12 mouse cellular contexts compared by ENCODE assay signal in the genomic region with DNA sequence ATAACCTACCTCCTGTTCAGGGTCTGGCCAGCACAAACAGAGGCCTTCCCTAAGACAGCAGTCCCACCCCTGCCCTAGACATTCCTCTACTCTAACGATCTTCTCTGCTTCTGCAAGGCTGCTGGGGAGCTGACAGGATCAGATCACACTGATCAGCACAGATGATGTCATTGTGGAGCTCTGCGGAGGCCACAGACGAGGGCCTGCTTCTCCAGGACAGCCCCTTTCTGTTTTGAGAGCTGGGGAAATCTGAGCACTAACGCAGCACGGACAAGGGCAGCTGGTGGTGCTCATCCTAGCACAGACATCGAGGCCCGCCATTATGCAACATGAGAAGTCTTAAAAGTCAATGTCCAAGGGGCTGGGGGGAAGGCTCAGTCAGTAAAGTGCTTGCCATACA.
A peak's percentile ranks its signal among the peaks of the same experiment; 100 is the strongest.
DNase-seq lines count a peak whose midpoint lies in the region; ATAC-seq and TF ChIP-seq lines count a peak whose summit lies in the region.
"Had no signal": no experiment of that assay in that cellular context is flagged by ENCODE, and none has a peak within 500 bp of the region (broad histone marks: within the 10 kb centered on the region; RNA-seq: fewer than 3 reads in every experiment).

No protein-coding gene starts in this region.

- peak; percentile 16; the same call in 1 of the 2 replicates for ATAC-seq in heart, embryonic 11.5 days (replicated peaks; ENCODE audit: insufficient number of reproducible peaks, low FRiP score, low TSS enrichment)
- ATAC-seq in lung, embryonic 14.5 days (ENCODE audit: insufficient read depth): peak; percentile 66; the same call in 1 of the 2 replicates
- ATAC-seq in intestine, embryonic 16.5 days: no peak
- ATAC-seq in stomach, embryonic 15.5 days (ENCODE audit: insufficient read depth, low FRiP score, low read depth): no peak

- H3K27ac ChIP-seq in heart, embryonic 11.5 days (ENCODE audit: low read depth, low read length): peak overlapping the region; percentile 36
- no peak overlapping the region for H3K27ac ChIP-seq in lung, embryonic 14.5 days (ENCODE audit: low read depth)
- no peak overlapping the region for H3K27ac ChIP-seq in intestine, embryonic 16.5 days (ENCODE audit: low read length)
- 0 out of 2 replicates have a peak overlapping the region, but pooled peaks have one; percentile 7 for H3K27ac ChIP-seq in stomach, embryonic 15.5 days
- H3K27ac ChIP-seq: layer of hippocampus, adult 2 months; limb, embryonic 15.5 days had no signal

- H3K9me3 ChIP-seq in heart, embryonic 11.5 days (replicated peaks; ENCODE audit: control insufficient read depth, low read length): no peaks in the 10 kb centered on the region
- no peaks in the 10 kb centered on the region for H3K9me3 ChIP-seq in lung, embryonic 14.5 days (ENCODE audit: low read depth, low read length)
- no peaks in the 10 kb centered on the region for H3K9me3 ChIP-seq in intestine, embryonic 16.5 days (ENCODE audit: control insufficient read depth, low read length)
- H3K9me3 ChIP-seq in stomach, embryonic 15.5 days: no peaks in the 10 kb centered on the region
- H3K9me3 ChIP-seq: limb, embryonic 15.5 days had no signal

- H3K9ac ChIP-seq in heart, embryonic 11.5 days (ENCODE audit: low read depth, low read length): 0 out of 2 replicates have a peak overlapping the region, but pooled peaks have one; percentile 31
- H3K9ac ChIP-seq in lung, embryonic 14.5 days: no peak overlapping the region
- 0 out of 2 replicates have a peak overlapping the region, but pooled peaks have one; percentile 3 for H3K9ac ChIP-seq in intestine, embryonic 16.5 days (ENCODE audit: low read depth, low read length)
- H3K9ac ChIP-seq in stomach, embryonic 15.5 days: no peak overlapping the region
- H3K9ac ChIP-seq: limb, embryonic 15.5 days had no signal

- H3K4me2 ChIP-seq in heart, embryonic 11.5 days: no peak overlapping the region
- H3K4me2 ChIP-seq in lung, embryonic 14.5 days: no peak overlapping the region
- H3K4me2 ChIP-seq in intestine, embryonic 16.5 days (ENCODE audit: low read depth, low read length): no peak overlapping the region
- H3K4me2 ChIP-seq in stomach, embryonic 15.5 days: no peak overlapping the region
- H3K4me2 ChIP-seq: limb, embryonic 15.5 days had no signal

- no peak for TF ChIP-seq CTCF in lung, embryonic 14.5 days (IDR thresholded peaks at IDR 0.05; ENCODE audit: low read depth)

- DNase-seq in heart, postnatal 25 days (ENCODE audit: low spot score): no peak
- peak; percentile 56 for DNase-seq in lung, embryonic 14.5 days
- DNase-seq in lung, postnatal 10 days: no peak
- no peak for DNase-seq in thymus, adult 18-20 months
- no peak for DNase-seq in urinary bladder, adult 2 months (ENCODE audit: low spot score)
- DNase-seq: heart, postnatal 14 days; thymus, postnatal 36 days had no signal

- no peaks in the 10 kb centered on the region for H3K27me3 ChIP-seq in heart, embryonic 11.5 days (ENCODE audit: control insufficient read depth, insufficient read depth, low read length)
- no peaks in the 10 kb centered on the region for H3K27me3 ChIP-seq in lung, embryonic 14.5 days (ENCODE audit: insufficient read depth, low read length)
- H3K27me3 ChIP-seq in intestine, embryonic 16.5 days (replicated peaks; ENCODE audit: control insufficient read depth, insufficient read depth, low read length): no peaks in the 10 kb centered on the region; the same call in 1 of the 2 replicates
- H3K27me3 ChIP-seq in stomach, embryonic 15.5 days (replicated peaks): no peaks in the 10 kb centered on the region
- H3K27me3 ChIP-seq: limb, embryonic 15.5 days had no signal

- intact Hi-C loops in heart, postnatal 25 days (cut with DNase I): no loop called here

- peaks cover 16% of the 10 kb centered on the region for H3K4me1 ChIP-seq in heart, embryonic 11.5 days (ENCODE audit: control insufficient read depth, insufficient read depth, low read length)
- H3K4me1 ChIP-seq in lung, embryonic 14.5 days (ENCODE audit: insufficient read depth): no peaks in the 10 kb centered on the region
- H3K4me1 ChIP-seq in intestine, embryonic 16.5 days (ENCODE audit: control insufficient read depth, insufficient read depth, low read length): peaks cover 6% of the 10 kb centered on the region; the same call in 1 of the 2 replicates
- peaks cover 7% of the 10 kb centered on the region; the same call in 1 of the 2 replicates for H3K4me1 ChIP-seq in stomach, embryonic 15.5 days

- no peak overlapping the region for H3K4me3 ChIP-seq in heart, embryonic 11.5 days (ENCODE audit: low read depth, low read length)
- H3K4me3 ChIP-seq in lung, embryonic 14.5 days (ENCODE audit: low read depth, low read length): no peak overlapping the region
- H3K4me3 ChIP-seq in intestine, embryonic 16.5 days (ENCODE audit: low read length): no peak overlapping the region
- H3K4me3 ChIP-seq in stomach, embryonic 15.5 days (replicated peaks): no peak overlapping the region
- H3K4me3 ChIP-seq: layer of hippocampus, adult 2 months; limb, embryonic 15.5 days had no signal

- 11% methylated on average over 7 of the region's 7 CpGs for WGBS in heart, embryonic 11.5 days (ENCODE audit: insufficient replicate concordance)
- WGBS in lung, embryonic 14.5 days: 11% methylated on average over 7 of the region's 7 CpGs
- 22% methylated on average over 7 of the region's 7 CpGs for WGBS in intestine, embryonic 16.5 days
- WGBS in stomach, embryonic 15.5 days: 26% methylated on average over 7 of the region's 7 CpGs

- H3K36me3 ChIP-seq in heart, embryonic 11.5 days (ENCODE audit: control insufficient read depth, insufficient read depth, low read length): no peaks in the 10 kb centered on the region
- H3K36me3 ChIP-seq in lung, embryonic 14.5 days (ENCODE audit: insufficient read depth): no peaks in the 10 kb centered on the region
- H3K36me3 ChIP-seq in intestine, embryonic 16.5 days (ENCODE audit: control insufficient read depth, insufficient read depth, low read length): no peaks in the 10 kb centered on the region
- no peaks in the 10 kb centered on the region for H3K36me3 ChIP-seq in stomach, embryonic 15.5 days
- H3K36me3 ChIP-seq: limb, embryonic 15.5 days had no signal

Comparison
In these comparisons a context has a peak if more than half of its experiments do, and no peak if none do; other contexts are left out.
1. ATAC-seq: peak in heart, embryonic 11.5 days (single experiment) and lung, embryonic 14.5 days (single experiment); none in intestine, embryonic 16.5 days (single experiment) and stomach, embryonic 15.5 days (single experiment).
2. H3K27ac ChIP-seq: peak in heart, embryonic 11.5 days (single experiment) and stomach, embryonic 15.5 days (single experiment); none in lung, embryonic 14.5 days (single experiment) and intestine, embryonic 16.5 days (single experiment).
3. H3K9ac ChIP-seq: peak in heart, embryonic 11.5 days (single experiment) and intestine, embryonic 16.5 days (single experiment); none in lung, embryonic 14.5 days (single experiment) and stomach, embryonic 15.5 days (single experiment).